Mouse (Mus musculus) stomach, postnatal 0 days (tissue): ENCODE measurements around the gene Ift27. TPM values are rescaled to one million over a fixed set of nuclear protein-coding genes. Genes with fewer than 3 reads are reported as not detected.

Experiments used
- ATAC-seq: fragments of 200-750 bp; cut with Nextera tagmentation; 2 replicates; pipeline ENCODE4 v1.8.0; 2017; ENCODE audit not compliant: low FRiP score, low TSS enrichment
- DNase-seq: peaks from one replicate; pipeline ENCODE4 v3.0.0-alpha.2; 2016; ENCODE audit warnings: low spot score
- H3K27ac ChIP-seq: fragments of 300-500 bp; sonication (generic); replicated peaks from 2 replicates; pipeline ENCODE4 v1.5.1; 2014; ENCODE audit warnings: mild to moderate bottlenecking, control low read depth
- H3K27me3 ChIP-seq: fragments of 300-500 bp; sonication (generic); 2 replicates; pipeline ENCODE4 v1.6.1; 2014; ENCODE audit warnings: low read length; ENCODE audit not compliant: control insufficient read depth, insufficient read depth
- H3K36me3 ChIP-seq: fragments of 300-500 bp; sonication (generic); 2 replicates; pipeline ENCODE4 v1.6.1; 2014; ENCODE audit warnings: low read length, mixed read lengths; ENCODE audit not compliant: control insufficient read depth, insufficient read depth
- H3K4me1 ChIP-seq: fragments of 300-500 bp; sonication (generic); replicated peaks from 2 replicates; pipeline ENCODE4 v1.6.1; 2014; ENCODE audit warnings: antibody characterized with exemption; ENCODE audit not compliant: control insufficient read depth, insufficient read depth
- H3K4me2 ChIP-seq: fragments of 300-500 bp; sonication (generic); replicated peaks from 2 replicates; pipeline ENCODE4 v1.6.1; 2014; ENCODE audit warnings: low read depth, mild to moderate bottlenecking, control low read depth, moderate library complexity
- H3K4me3 ChIP-seq: fragments of 300-500 bp; sonication (generic); 2 replicates; pipeline ENCODE4 v1.5.1; 2014; ENCODE audit warnings: low read depth, low read length, control low read depth
- H3K9ac ChIP-seq: fragments of 300-500 bp; sonication (generic); 2 replicates; pipeline ENCODE4 v1.6.1; 2014; ENCODE audit warnings: mild to moderate bottlenecking, low read length, control low read depth, mixed read lengths
- H3K9me3 ChIP-seq: fragments of 300-500 bp; sonication (generic); 2 replicates; pipeline ENCODE4 v1.6.1; 2016; ENCODE audit warnings: low read length; ENCODE audit not compliant: control insufficient read depth
- CTCF ChIP-seq: IDR thresholded peaks from 2 replicates; pipeline ENCODE4 v1.5.1; 2016; ENCODE audit warnings: antibody characterized with exemption, low read depth, mild to moderate bottlenecking, moderate library complexity
- EP300 ChIP-seq: optimal IDR thresholded peaks from 2 replicates; pipeline ENCODE3; 2016; ENCODE audit warnings: antibody characterized with exemption
- WGBS: fragments of 180-500 bp; shearing (Covaris S2); extraction: QIAGEN DNeasy Blood & Tissue Kit; methylation state at CpG from one replicate; pipeline ENCODE4 v1.1.7; 2014; 5-methylcytosine and 5-hydroxymethylcytosine counted together
- polyA plus RNA-seq: library from polyadenylated mRNA; unstranded; fragments of >200 nt; fragmentation: Nextera tagmentation; extraction: Ambion mirVana; gene quantifications from 2 replicates; pipeline ENCODE4 v1.2.1, GENCODE M21; 2015

The Ift27 gene
- polyA plus RNA-seq, 1 experiment from 2014 or later, result 42.2 TPM

DNA sequence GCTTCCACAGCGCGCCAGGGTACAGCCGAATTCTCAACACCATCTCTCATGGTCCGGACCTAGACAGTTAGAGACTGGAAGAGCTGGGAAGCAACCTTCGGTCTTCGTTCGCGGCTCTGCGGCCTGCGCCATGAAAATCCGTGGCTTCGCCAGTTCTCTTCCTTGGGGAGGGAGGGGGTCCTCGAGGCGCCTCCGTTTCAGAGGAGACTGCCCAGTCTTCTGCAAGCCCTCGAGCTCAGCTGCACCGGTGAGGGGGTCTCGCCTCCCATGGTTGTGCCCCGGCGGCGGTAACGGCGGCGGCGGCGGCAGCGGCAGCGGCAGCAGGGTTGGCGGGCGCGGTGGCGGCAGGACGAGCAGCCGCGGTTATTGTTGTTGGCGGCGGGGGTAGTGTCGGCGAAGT lies 54.7 kb downstream of the Ift27 start:
- Histone ChIP-seq H3K36me3 (no peaks in the 10 kb centered on the region), H3K27me3 (no peaks in the 10 kb centered on the region), H3K4me1 (no peaks in the 10 kb centered on the region), H3K4me2 (peak overlapping the region; percentile 29), H3K9ac (no peak overlapping the region), H3K4me3 (peak overlapping the region; percentile 10; the same call in 1 of the 2 replicates), H3K9me3 (no peaks in the 10 kb centered on the region), H3K27ac (no peak overlapping the region)
- TF ChIP-seq EP300 (no peak), CTCF (no peak)
- DNase-seq (no peak), ATAC-seq (no peak)
- 13% methylated on average over 27 of the region's 39 CpGs for WGBS

DNA sequence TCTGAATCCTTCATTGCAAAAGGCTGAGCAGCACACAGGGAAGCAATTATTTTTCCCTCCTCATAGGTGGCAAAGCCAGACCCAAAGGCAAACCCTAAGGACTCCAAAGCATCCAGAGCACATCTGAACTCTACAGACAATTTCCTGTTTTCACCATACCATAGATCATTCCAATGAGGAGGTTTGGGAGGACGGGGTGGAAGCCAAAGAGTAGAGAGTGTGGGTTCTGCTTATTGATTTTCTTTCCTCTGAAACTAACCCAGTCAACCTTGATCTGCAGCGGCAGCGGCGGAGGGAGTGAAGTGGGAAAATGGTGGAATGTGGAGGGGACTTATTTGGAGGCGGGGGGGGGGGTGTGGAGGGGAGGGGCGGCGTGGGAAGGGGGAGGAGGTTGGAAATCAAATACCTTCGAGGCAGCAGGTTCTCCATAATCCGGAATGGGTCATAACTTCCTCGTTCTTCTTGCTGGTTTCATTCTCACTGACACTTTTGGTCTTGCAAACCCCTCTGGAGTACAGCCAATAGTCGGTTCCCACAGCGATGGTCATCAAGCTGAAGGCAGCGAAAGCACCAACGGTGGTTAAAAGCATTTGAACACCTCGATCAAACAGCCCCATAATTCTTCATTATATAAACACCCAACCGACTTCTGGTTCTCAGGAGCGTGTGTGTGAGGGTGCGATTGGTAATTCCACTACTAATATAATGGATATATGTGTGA lies 55.5 kb downstream of the Ift27 start:
- ATAC-seq (no peak), DNase-seq (no peak)
- Histone ChIP-seq H3K27me3 (no peaks in the 10 kb centered on the region), H3K9ac (no peak overlapping the region), H3K4me1 (no peaks in the 10 kb centered on the region), H3K4me2 (no peak overlapping the region), H3K36me3 (no peaks in the 10 kb centered on the region), H3K27ac (no peak overlapping the region), H3K4me3 (no peak overlapping the region), H3K9me3 (no peaks in the 10 kb centered on the region)
- 71% methylated on average over 16 of the region's 18 CpGs for WGBS
- TF ChIP-seq CTCF (no peak), EP300 (no peak)

DNA sequence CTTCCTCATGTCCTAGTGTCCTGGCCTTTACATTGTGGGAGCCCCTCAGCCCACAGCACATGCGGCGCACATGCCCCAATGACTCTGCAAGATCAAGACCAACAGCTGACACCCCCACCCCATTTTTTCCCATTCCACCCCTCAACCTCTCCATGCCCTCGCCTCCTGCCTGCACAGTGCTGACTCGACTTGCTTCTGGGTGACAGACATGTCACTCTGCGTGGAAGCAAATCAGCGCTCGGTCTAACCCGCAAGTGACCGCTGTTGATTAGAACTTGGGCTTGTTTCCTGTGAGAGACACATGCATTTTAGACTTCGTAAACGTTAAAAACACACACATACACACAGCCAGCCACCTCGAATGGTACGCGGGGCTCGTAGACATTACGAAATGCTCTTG lies 56.2 kb downstream of the Ift27 start:
- H3K4me2 ChIP-seq, result no peak overlapping the region
- no peaks in the 10 kb centered on the region for H3K9me3 ChIP-seq
- no peak overlapping the region for H3K4me3 ChIP-seq
- H3K27ac ChIP-seq, result no peak overlapping the region
- H3K4me1 ChIP-seq, result no peaks in the 10 kb centered on the region
- TF ChIP-seq CTCF, result no peak
- TF ChIP-seq EP300, result no peak
- no peak overlapping the region for H3K9ac ChIP-seq
- H3K27me3 ChIP-seq, result no peaks in the 10 kb centered on the region
- 88% methylated on average over 16 of the region's 16 CpGs for WGBS
- DNase-seq, result no peak
- ATAC-seq, result no peak
- H3K36me3 ChIP-seq, result no peaks in the 10 kb centered on the region

DNA sequence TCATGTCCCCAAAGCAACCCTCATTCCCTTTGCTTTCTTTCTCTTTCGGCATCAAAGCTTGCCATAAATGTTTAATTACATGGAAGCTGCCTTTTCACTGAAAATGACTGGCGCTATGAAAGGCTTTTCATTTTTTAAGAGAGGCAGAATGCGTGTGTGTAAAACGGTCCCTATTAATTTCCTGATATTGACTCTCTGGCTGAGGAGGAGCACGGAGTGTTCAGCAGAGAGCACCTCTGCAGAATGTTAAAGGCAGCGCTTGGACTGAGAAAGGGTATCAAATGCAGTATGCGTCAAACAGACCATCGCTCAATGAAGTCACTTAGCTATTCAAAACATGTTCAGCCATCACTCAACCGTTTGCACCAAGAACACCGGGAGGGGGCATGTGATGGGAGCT lies 57.0 kb downstream of the Ift27 start:
- ATAC-seq (no peak), DNase-seq (no peak)
- no peaks in the 10 kb centered on the region for H3K4me1 ChIP-seq
- H3K9ac ChIP-seq, result no peak overlapping the region
- H3K27me3 ChIP-seq, result no peaks in the 10 kb centered on the region
- no peak overlapping the region for H3K27ac ChIP-seq
- H3K9me3 ChIP-seq, result no peaks in the 10 kb centered on the region
- no peak overlapping the region for H3K4me3 ChIP-seq
- WGBS, result 78% methylated on average over 10 of the region's 10 CpGs
- TF ChIP-seq CTCF (no peak), EP300 (no peak)
- H3K36me3 ChIP-seq, result no peaks in the 10 kb centered on the region
- H3K4me2 ChIP-seq, result no peak overlapping the region

DNA sequence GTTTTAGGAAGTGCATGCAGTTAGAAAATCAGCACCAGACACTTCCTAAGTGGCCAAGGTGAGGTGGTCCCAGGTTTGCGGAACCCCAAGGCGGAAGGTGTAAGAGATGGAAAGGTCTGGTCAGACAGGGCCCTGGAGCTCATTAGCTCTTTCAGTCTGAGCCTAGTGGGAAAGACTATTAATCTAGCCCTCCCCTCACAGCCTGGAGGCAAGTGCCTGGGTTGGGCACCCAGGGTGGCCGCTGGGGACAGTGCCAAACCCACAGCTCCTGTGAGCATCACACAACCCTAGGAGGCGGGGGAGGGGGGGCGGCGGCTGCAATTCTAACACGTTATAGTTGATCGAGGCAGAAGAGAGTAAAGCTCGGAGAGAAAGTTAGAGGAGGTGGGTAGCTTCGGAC lies 57.7 kb downstream of the Ift27 start:
- no peak overlapping the region for H3K4me3 ChIP-seq
- H3K36me3 ChIP-seq, result no peaks in the 10 kb centered on the region
- 75% methylated on average over 10 of the region's 10 CpGs for WGBS
- H3K9me3 ChIP-seq, result no peaks in the 10 kb centered on the region
- no peaks in the 10 kb centered on the region for H3K27me3 ChIP-seq
- no peaks in the 10 kb centered on the region for H3K4me1 ChIP-seq
- H3K9ac ChIP-seq, result no peak overlapping the region
- TF ChIP-seq EP300 (no peak), CTCF (no peak)
- no peak overlapping the region for H3K27ac ChIP-seq
- DNase-seq (no peak), ATAC-seq (no peak)
- no peak overlapping the region for H3K4me2 ChIP-seq

Other genes starting within 250 kb of the Ift27 start
- gene Txn2, start 245.1 kb downstream of the Ift27 start, polyA plus RNA-seq, result 172 and 176 TPM in 2 replicates
- 0.62 and 0.87 TPM in 2 replicates for gene Foxred2, start 217.4 kb downstream of the Ift27 start, polyA plus RNA-seq
- gene Eif3d, start 203.3 kb downstream of the Ift27 start, polyA plus RNA-seq, result 106 and 110 TPM in 2 replicates
- 0.02 and 0.05 TPM in 2 replicates for gene Cacng2, start 54.1 kb downstream of the Ift27 start, polyA plus RNA-seq
- 0.11 TPM in 1 of 2 replicates, not detected in the other for gene Pvalb, start 32.3 kb upstream of the Ift27 start, polyA plus RNA-seq
- 2.7 and 2.9 TPM in 2 replicates for gene Ncf4, start 70.7 kb upstream of the Ift27 start, polyA plus RNA-seq
- 0.17 and 0.24 TPM in 2 replicates for gene Csf2rb2, start 131.6 kb upstream of the Ift27 start, polyA plus RNA-seq
- 0.99 and 1.0 TPM in 2 replicates for gene Csf2rb, start 151.6 kb upstream of the Ift27 start, polyA plus RNA-seq
- not detected in 2 replicates for gene Tex33, start 221.8 kb upstream of the Ift27 start, polyA plus RNA-seq
- 153 and 177 TPM in 2 replicates for gene Tst, start 231.8 kb upstream of the Ift27 start, polyA plus RNA-seq
- 5.6 and 5.7 TPM in 2 replicates for gene Mpst, start 232.3 kb upstream of the Ift27 start, polyA plus RNA-seq